Mouse (Mus musculus): ENCODE data around the gene Ubd. TPM values are rescaled to one million over a fixed set of nuclear protein-coding genes. Genes with fewer than 3 reads are reported as not detected.

Gene Ubd
- 32.4 TPM for polyA plus RNA-seq (2015; fragmentation: Illumina TruSeq; extraction: RNeasy Lipid Tissue Mini Kit (QIAGEN cat#74804); ENCODE audit: insufficient read depth, low replicate concordance)

DNA sequence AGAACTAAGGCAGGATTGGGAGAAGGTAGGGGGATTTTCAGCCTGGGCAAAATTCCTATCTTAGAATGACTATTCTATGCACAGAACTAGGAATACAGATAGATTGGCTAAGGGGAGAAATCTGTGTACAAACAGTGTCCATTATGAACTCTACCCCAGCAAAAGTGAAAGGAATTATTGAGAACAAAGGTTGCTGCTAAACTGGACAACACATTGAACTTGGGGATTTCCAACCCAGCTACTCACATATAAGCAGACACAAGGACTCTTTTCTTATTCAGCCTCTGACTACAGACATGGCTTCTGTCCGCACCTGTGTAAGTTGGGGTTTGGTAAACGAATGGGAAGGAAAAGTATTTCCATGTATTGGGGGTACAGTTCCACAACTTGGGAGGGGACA is at the start of gene Ubd:
TSS of gene Ubd (plus strand) at position 237 of the 400 bp plus-strand sequence.

DNA sequence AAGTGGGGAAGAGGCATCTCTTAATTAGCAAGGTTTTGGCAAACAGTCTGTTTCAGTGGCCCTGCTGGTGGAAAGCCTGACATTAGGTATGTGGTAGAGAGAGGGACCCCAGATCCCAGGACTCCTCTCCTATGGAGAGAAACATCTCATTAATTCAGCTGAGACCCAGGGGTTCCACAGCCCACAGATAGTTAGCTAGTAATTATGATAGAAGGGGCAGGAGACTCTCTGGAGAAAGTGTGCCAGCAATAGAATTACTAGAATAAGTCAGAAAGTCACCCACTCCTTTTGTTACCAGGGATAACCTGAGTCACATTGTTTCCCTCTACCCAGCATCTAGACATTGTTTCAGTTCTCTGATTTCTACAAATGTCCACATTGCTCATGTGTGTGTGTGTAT is 32.3 kb upstream of the Ubd start, which contains the start of gene Olfr93:
TSS of gene Olfr93 (minus strand) at position 101 of the 400 bp plus-strand sequence.

DNA sequence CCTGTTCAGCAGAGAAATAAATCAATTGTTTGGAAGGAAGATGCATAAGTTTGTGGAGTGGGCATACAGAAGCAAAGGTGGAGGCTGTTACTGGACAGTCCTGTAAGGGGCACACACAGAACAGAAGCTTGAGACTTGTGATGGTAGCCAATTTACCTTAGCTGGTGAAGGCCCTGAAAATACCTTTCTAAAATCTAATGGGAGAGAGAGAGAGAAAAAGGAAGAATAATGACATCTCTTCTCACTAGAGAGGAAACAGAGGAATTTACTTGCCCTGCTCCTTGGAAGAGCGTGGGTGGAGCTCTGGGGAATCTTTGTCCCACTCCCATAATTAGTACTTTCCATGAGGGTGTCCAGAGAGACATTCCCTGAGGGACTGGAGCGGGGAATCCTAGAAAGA is 7.2 kb downstream of the Ubd start, which contains the start of gene Olfr94:
TSS of gene Olfr94 (minus strand) at position 101 of the 400 bp plus-strand sequence.

GRCm38 (mm10) chr17:37213018-37213417 is 19.3 kb downstream of the Ubd start, which contains the start of gene Olfr95:
TSS of gene Olfr95 (minus strand) at chr17:37213118.

GRCm38 (mm10) chr17:37219846-37220245 is 26.2 kb downstream of the Ubd start, which contains the start of gene Olfr96:
TSS of gene Olfr96 (plus strand) at chr17:37220146.

DNA sequence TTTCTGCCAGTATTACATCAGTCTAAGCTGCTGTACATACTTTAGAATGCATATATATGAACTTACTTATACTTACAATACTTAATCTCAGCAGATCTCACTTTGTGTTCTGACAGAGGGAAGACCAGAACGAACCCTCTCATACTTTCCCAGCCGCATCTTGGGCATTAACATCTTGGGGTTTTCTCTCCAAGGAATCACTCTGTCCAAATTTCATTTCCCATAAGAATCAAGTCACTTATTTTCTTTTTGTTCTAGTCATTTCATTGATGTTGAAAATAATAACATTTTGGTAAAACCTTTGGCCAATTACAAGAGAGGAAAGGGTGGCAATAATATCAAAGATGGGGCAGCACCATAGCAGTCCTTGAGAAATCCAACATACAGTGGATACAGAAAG is 43.5 kb downstream of the Ubd start, which contains the start of gene Olfr97:
TSS of gene Olfr97 (minus strand) at position 101 of the 400 bp plus-strand sequence.

Other genes with a start within 250 kb of the Ubd start
- gene Ppp1r11, start 242.2 kb upstream of the Ubd start, polyA plus RNA-seq (2015; fragmentation: Illumina TruSeq; extraction: RNeasy Lipid Tissue Mini Kit (QIAGEN cat#74804); ENCODE audit: insufficient read depth, low replicate concordance), result 80.6 TPM
- 71.5 TPM for gene Znrd1, start 235.3 kb upstream of the Ubd start, polyA plus RNA-seq (2015; fragmentation: Illumina TruSeq; extraction: RNeasy Lipid Tissue Mini Kit (QIAGEN cat#74804); ENCODE audit: insufficient read depth, low replicate concordance)
- gene Znrd1as, start 235.3 kb upstream of the Ubd start, polyA plus RNA-seq (2015; fragmentation: Illumina TruSeq; extraction: RNeasy Lipid Tissue Mini Kit (QIAGEN cat#74804); ENCODE audit: insufficient read depth, low replicate concordance), result 12.9 TPM
- not detected for gene 2410137M14Rik, start 212.7 kb upstream of the Ubd start, polyA plus RNA-seq (2015; fragmentation: Illumina TruSeq; extraction: RNeasy Lipid Tissue Mini Kit (QIAGEN cat#74804); ENCODE audit: insufficient read depth, low replicate concordance)
- 0.87 TPM for gene H2-M5, start 204.4 kb upstream of the Ubd start, polyA plus RNA-seq (2015; fragmentation: Illumina TruSeq; extraction: RNeasy Lipid Tissue Mini Kit (QIAGEN cat#74804); ENCODE audit: insufficient read depth, low replicate concordance)
- 3.0 TPM for gene Zfp57, start 192.7 kb upstream of the Ubd start, polyA plus RNA-seq (2015; fragmentation: Illumina TruSeq; extraction: RNeasy Lipid Tissue Mini Kit (QIAGEN cat#74804); ENCODE audit: insufficient read depth, low replicate concordance)
- not detected for gene Mog, start 170.5 kb upstream of the Ubd start, polyA plus RNA-seq (2015; fragmentation: Illumina TruSeq; extraction: RNeasy Lipid Tissue Mini Kit (QIAGEN cat#74804); ENCODE audit: insufficient read depth, low replicate concordance)
- gene Gabbr1, start 147.9 kb upstream of the Ubd start, polyA plus RNA-seq (2015; fragmentation: Illumina TruSeq; extraction: RNeasy Lipid Tissue Mini Kit (QIAGEN cat#74804); ENCODE audit: insufficient read depth, low replicate concordance), result 60.3 TPM
- gene Olfr90, start 105.4 kb upstream of the Ubd start, polyA plus RNA-seq (2015; fragmentation: Illumina TruSeq; extraction: RNeasy Lipid Tissue Mini Kit (QIAGEN cat#74804); ENCODE audit: insufficient read depth, low replicate concordance), result not detected
- not detected for gene Olfr91, start 95.6 kb upstream of the Ubd start, polyA plus RNA-seq (2015; fragmentation: Illumina TruSeq; extraction: RNeasy Lipid Tissue Mini Kit (QIAGEN cat#74804); ENCODE audit: insufficient read depth, low replicate concordance)
- not detected for gene Olfr92, start 73.8 kb upstream of the Ubd start, polyA plus RNA-seq (2015; fragmentation: Illumina TruSeq; extraction: RNeasy Lipid Tissue Mini Kit (QIAGEN cat#74804); ENCODE audit: insufficient read depth, low replicate concordance)
- gene Olfr93, start 32.4 kb upstream of the Ubd start, polyA plus RNA-seq (2015; fragmentation: Illumina TruSeq; extraction: RNeasy Lipid Tissue Mini Kit (QIAGEN cat#74804); ENCODE audit: insufficient read depth, low replicate concordance), result not detected
- gene Olfr94, start 7.1 kb downstream of the Ubd start, polyA plus RNA-seq (2015; fragmentation: Illumina TruSeq; extraction: RNeasy Lipid Tissue Mini Kit (QIAGEN cat#74804); ENCODE audit: insufficient read depth, low replicate concordance), result not detected
- gene Olfr95, start 19.2 kb downstream of the Ubd start, polyA plus RNA-seq (2015; fragmentation: Illumina TruSeq; extraction: RNeasy Lipid Tissue Mini Kit (QIAGEN cat#74804); ENCODE audit: insufficient read depth, low replicate concordance), result not detected
- gene Olfr96, start 26.3 kb downstream of the Ubd start, polyA plus RNA-seq (2015; fragmentation: Illumina TruSeq; extraction: RNeasy Lipid Tissue Mini Kit (QIAGEN cat#74804); ENCODE audit: insufficient read depth, low replicate concordance), result not detected
- not detected for gene Olfr97, start 43.4 kb downstream of the Ubd start, polyA plus RNA-seq (2015; fragmentation: Illumina TruSeq; extraction: RNeasy Lipid Tissue Mini Kit (QIAGEN cat#74804); ENCODE audit: insufficient read depth, low replicate concordance)
- gene Olfr98, start 69.9 kb downstream of the Ubd start, polyA plus RNA-seq (2015; fragmentation: Illumina TruSeq; extraction: RNeasy Lipid Tissue Mini Kit (QIAGEN cat#74804); ENCODE audit: insufficient read depth, low replicate concordance), result not detected
- 58.2 TPM for gene H2-M3, start 76.3 kb downstream of the Ubd start, polyA plus RNA-seq (2015; fragmentation: Illumina TruSeq; extraction: RNeasy Lipid Tissue Mini Kit (QIAGEN cat#74804); ENCODE audit: insufficient read depth, low replicate concordance)
- gene Olfr99, start 89.6 kb downstream of the Ubd start, polyA plus RNA-seq (2015; fragmentation: Illumina TruSeq; extraction: RNeasy Lipid Tissue Mini Kit (QIAGEN cat#74804); ENCODE audit: insufficient read depth, low replicate concordance), result not detected
- gene Olfr101, start 110.4 kb downstream of the Ubd start, polyA plus RNA-seq (2015; fragmentation: Illumina TruSeq; extraction: RNeasy Lipid Tissue Mini Kit (QIAGEN cat#74804); ENCODE audit: insufficient read depth, low replicate concordance), result not detected
- not detected for gene Olfr102, start 123.2 kb downstream of the Ubd start, polyA plus RNA-seq (2015; fragmentation: Illumina TruSeq; extraction: RNeasy Lipid Tissue Mini Kit (QIAGEN cat#74804); ENCODE audit: insufficient read depth, low replicate concordance)
- gene Olfr103, start 145.8 kb downstream of the Ubd start, polyA plus RNA-seq (2015; fragmentation: Illumina TruSeq; extraction: RNeasy Lipid Tissue Mini Kit (QIAGEN cat#74804); ENCODE audit: insufficient read depth, low replicate concordance), result not detected
- not detected for gene Olfr104-ps, start 165.7 kb downstream of the Ubd start, polyA plus RNA-seq (2015; fragmentation: Illumina TruSeq; extraction: RNeasy Lipid Tissue Mini Kit (QIAGEN cat#74804); ENCODE audit: insufficient read depth, low replicate concordance)
- not detected for gene Olfr105-ps, start 185.1 kb downstream of the Ubd start, polyA plus RNA-seq (2015; fragmentation: Illumina TruSeq; extraction: RNeasy Lipid Tissue Mini Kit (QIAGEN cat#74804); ENCODE audit: insufficient read depth, low replicate concordance)
- gene Olfr106-ps, start 196.5 kb downstream of the Ubd start, polyA plus RNA-seq (2015; fragmentation: Illumina TruSeq; extraction: RNeasy Lipid Tissue Mini Kit (QIAGEN cat#74804); ENCODE audit: insufficient read depth, low replicate concordance), result not detected
- not detected for gene Olfr107, start 205.3 kb downstream of the Ubd start, polyA plus RNA-seq (2015; fragmentation: Illumina TruSeq; extraction: RNeasy Lipid Tissue Mini Kit (QIAGEN cat#74804); ENCODE audit: insufficient read depth, low replicate concordance)

All from spleen, adult 10 weeks (tissue).